Mouse (Mus musculus): ENCODE results near the gene Raet1e.

GRCm38 (mm10) chr10:22308221-22308620 lies 149.9 kb downstream of the Raet1e start:
- TF ChIP-seq CTCF (IDR thresholded peaks at IDR 0.05; ENCODE audit: low read depth) (no peak), EP300 (optimal IDR thresholded peaks at IDR 0.05) (no peak)

Measured in stomach, postnatal 0 days (tissue).